Mouse (Mus musculus) midbrain, embryonic 15.5 days (tissue): Measurements from ENCODE around the gene Fam78a. TPM values are rescaled to one million over a fixed set of nuclear protein-coding genes. Genes with fewer than 3 reads are reported as not detected.

Source experiments
- ATAC-seq: fragments of 200-750 bp; cut with Nextera tagmentation; replicated peaks from 2 replicates; pipeline ENCODE4 v1.8.0; 2017; ENCODE audit warnings: moderate TSS enrichment
- H3K27ac ChIP-seq: fragments of 300-500 bp; sonication (generic); 2 replicates; pipeline ENCODE4 v1.5.1; 2015; ENCODE audit warnings: mild to moderate bottlenecking, inconsistent platforms
- H3K27me3 ChIP-seq: fragments of 300-500 bp; sonication (generic); replicated peaks from 2 replicates; pipeline ENCODE4 v1.6.1; 2015; ENCODE audit warnings: inconsistent platforms
- H3K36me3 ChIP-seq: fragments of 300-500 bp; sonication (generic); replicated peaks from 2 replicates; pipeline ENCODE4 v1.6.1; 2015; ENCODE audit warnings: inconsistent platforms
- H3K4me1 ChIP-seq: fragments of 300-500 bp; sonication (generic); 2 replicates; pipeline ENCODE4 v1.6.1; 2015; ENCODE audit warnings: inconsistent platforms
- H3K4me2 ChIP-seq: fragments of 300-500 bp; sonication (generic); 2 replicates; pipeline ENCODE4 v1.6.1; 2015; ENCODE audit warnings: inconsistent platforms, mild to moderate bottlenecking, moderate library complexity
- H3K4me3 ChIP-seq: fragments of 300-500 bp; sonication (generic); 2 replicates; pipeline ENCODE4 v1.5.1; 2015; ENCODE audit warnings: mild to moderate bottlenecking, inconsistent platforms
- H3K9ac ChIP-seq: fragments of 300-500 bp; sonication (generic); 2 replicates; pipeline ENCODE4 v1.6.1; 2015; ENCODE audit warnings: mild to moderate bottlenecking, inconsistent platforms
- H3K9me3 ChIP-seq: fragments of 300-500 bp; sonication (generic); 2 replicates; pipeline ENCODE4 v1.6.1; 2016; ENCODE audit warnings: inconsistent platforms
- WGBS: fragments of 180-500 bp; shearing (Covaris S2); methylation state at CpG from one replicate; pipeline ENCODE4 v1.1.7; 2015; ENCODE audit warnings: mixed read lengths; 5-methylcytosine and 5-hydroxymethylcytosine counted together
- polyA plus RNA-seq: library from polyadenylated mRNA; unstranded; fragments of >200 nt; fragmentation: Nextera tagmentation; extraction: Ambion mirVana; gene quantifications from 2 replicates; pipeline ENCODE4 v1.2.1, GENCODE M21; 2015

Gene Fam78a
- 0.65 and 0.80 TPM in 2 replicates for polyA plus RNA-seq

DNA sequence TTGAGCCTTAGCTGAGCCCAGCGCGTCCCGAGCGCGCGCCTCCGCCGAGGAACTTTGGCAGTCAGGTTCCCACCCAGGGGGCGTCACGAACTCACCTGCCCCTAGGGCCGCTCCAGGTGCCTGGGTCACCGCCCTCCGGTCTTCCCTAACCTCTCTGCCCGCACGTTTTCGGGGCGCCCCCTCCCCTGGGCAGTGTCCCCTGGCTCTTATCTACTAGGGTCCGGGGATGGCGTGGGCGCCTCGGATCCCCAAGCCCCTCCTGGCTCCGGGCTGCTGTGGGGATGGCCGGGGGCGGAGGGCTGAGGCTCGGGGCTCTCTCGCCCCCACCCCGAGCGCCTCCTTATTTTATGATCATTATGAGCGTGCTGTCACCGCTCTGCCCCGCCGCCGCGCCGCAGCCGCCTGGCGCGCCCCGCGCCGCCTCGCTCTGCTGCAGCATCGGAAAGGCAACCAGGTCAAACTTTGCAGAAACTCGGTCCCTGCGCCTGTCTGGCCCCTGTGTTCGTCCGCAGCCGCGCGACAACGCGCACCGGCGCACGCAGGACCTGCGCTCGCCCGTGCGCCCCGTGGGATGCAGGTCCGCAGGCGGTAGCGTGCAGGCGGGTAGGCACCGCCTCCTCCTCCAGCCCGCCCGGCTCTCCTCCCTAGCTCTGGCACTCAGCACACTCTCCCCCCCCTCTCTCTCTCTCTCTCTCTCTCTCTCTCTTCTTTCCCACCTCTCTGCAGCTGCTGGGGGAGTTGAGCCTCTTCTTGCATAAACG, at the start of gene Fam78a:
TSS of gene Fam78a (minus strand) at position 747 of the 761 bp plus-strand sequence.
- Histone ChIP-seq H3K9ac (peak within 1 kb of the TSS; percentile 61), H3K4me3 (peak within 1 kb of the TSS; percentile 84), H3K36me3 (no peaks in the 10 kb centered on the region), H3K4me1 (peaks cover 21% of the 10 kb centered on the region), H3K27ac (no peak within 1 kb of the TSS), H3K27me3 (peaks cover 68% of the 10 kb centered on the region), H3K4me2 (peak within 1 kb of the TSS; percentile 100), H3K9me3 (no peaks in the 10 kb centered on the region)
- peak; percentile 77 for ATAC-seq
- 1% methylated on average over 68 of the region's 68 CpGs for WGBS

DNA sequence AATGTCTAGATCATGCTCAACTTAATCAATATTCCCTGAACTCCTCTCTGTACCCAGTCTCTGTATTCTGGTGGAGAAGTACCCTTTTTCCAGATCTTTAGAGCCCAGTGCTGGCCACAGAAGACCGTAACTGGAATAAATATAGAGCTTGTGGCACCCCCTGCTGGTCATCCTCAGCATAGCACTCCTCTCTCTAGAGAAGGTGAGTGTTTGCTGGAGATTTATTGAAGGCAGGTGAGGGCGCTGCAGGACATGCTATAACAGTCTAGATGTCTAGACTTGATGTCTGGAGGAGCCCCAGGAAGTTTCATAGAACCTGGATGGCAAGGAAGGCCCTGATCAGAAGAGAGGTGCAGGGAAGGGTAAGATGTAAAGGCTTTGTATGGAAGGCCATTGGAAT, 49.4 kb upstream of the Fam78a start:
- Histone ChIP-seq H3K4me3 (no peak overlapping the region), H3K36me3 (no peaks in the 10 kb centered on the region), H3K4me1 (peaks cover 14% of the 10 kb centered on the region), H3K9ac (no peak overlapping the region), H3K27me3 (no peaks in the 10 kb centered on the region), H3K4me2 (no peak overlapping the region), H3K9me3 (no peaks in the 10 kb centered on the region), H3K27ac (no peak overlapping the region)
- WGBS = 8% methylated on average over 2 of the region's 2 CpGs
- no peak for ATAC-seq

DNA sequence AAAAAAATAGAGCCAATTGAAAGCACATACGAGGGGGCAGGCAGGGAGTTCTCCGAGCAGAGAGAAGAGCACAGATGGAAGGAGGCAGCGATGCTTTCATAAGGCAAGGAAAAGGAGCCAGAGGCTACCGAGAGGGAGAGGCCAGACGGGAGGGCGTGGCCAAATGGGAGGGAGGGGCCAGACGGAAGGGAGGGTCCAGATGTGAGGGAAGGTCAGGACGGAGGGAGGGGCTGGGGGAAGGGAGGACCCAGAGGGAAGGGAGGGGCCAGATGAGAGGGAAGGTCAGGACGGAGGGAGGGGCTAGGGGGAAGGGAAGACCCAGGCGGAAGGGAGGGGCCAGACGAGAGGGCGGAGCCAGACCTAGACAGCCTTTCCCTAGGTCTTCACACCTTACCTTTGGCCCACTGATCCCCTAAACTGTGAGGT, 47.9 kb upstream of the Fam78a start:
- Histone ChIP-seq H3K36me3 (no peaks in the 10 kb centered on the region), H3K4me1 (peaks cover 9% of the 10 kb centered on the region), H3K27ac (no peak overlapping the region), H3K27me3 (no peaks in the 10 kb centered on the region), H3K9ac (no peak overlapping the region), H3K4me2 (no peak overlapping the region), H3K9me3 (no peaks in the 10 kb centered on the region), H3K4me3 (no peak overlapping the region)
- 4% methylated on average over 12 of the region's 12 CpGs for WGBS
- ATAC-seq = no peak

DNA sequence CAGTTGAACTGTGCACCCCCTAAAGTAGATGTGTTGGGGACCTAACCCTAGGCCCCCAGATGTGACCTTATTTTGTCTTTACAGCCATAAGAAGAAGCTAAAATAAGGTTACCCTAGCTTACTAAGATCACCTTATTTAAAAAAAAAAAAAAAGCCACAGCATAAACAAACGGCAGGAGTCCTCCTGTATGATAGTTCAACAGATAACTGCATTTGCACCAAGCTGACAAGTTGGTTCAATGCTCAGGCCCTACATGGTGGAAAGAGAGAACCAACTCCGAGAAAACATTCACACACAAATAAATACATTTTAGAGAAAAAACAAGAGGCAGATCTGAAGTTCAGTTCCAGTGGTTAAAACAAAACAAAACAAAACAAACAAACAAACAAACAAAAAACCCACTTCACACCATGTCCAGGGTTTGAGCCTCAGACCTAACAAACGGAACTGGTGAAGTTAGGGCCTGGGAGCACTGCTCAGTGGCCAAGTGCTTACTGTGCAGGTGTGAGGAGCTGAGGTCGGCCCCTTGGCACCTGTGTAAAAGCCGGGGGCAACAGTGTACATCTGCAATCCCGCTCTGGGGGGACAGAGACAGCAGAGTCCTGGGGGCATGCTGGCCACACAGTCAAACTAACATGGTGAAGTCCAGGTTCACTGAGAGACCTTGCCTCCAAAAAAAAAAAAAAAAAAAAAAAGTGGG, 47.4 kb upstream of the Fam78a start:
- H3K4me2 ChIP-seq = no peak overlapping the region
- ATAC-seq = no peak
- no peak overlapping the region for H3K4me3 ChIP-seq
- WGBS = 68% methylated on average over 6 of the region's 6 CpGs
- H3K9me3 ChIP-seq = no peaks in the 10 kb centered on the region
- H3K9ac ChIP-seq = no peak overlapping the region
- no peaks in the 10 kb centered on the region for H3K36me3 ChIP-seq
- peaks cover 5% of the 10 kb centered on the region for H3K4me1 ChIP-seq
- no peaks in the 10 kb centered on the region for H3K27me3 ChIP-seq
- no peak overlapping the region for H3K27ac ChIP-seq

DNA sequence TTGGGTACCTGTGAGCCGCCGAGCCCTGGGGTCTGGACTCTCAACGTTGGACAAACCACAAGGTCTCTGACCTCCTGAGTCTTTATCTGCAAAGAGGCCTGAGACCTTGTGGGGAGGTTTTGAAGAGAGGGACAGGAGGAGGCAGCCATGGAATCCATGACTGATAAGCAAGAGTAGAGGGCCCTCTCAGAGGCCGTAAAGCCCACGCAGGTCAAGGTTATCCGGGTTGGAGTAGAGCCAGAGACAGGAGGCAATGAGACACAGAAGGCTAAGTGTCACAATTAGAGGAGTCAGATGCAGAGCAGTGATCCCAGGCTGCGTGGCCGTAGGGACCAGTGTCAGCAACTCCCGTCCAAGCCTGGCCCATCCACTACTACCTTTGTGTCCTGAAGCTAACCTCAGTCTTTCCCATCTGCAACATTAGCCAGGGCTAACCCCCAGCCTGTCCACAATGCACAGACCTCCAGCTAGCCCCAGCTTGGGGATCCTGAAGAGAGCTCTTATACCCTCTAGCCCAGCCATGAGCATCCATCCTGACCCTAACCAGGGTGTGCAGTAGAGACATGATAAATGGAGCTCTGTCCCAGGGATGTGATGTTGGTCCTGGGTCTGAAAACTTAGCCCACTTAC, 46.7 kb upstream of the Fam78a start:
- Histone ChIP-seq H3K27ac (no peak overlapping the region), H3K9ac (no peak overlapping the region), H3K4me2 (no peak overlapping the region), H3K4me3 (no peak overlapping the region), H3K4me1 (0 out of 2 replicates have a peak, but pooled peaks cover 3% of the 10 kb centered on the region), H3K9me3 (no peaks in the 10 kb centered on the region), H3K36me3 (no peaks in the 10 kb centered on the region), H3K27me3 (no peaks in the 10 kb centered on the region)
- no peak for ATAC-seq
- WGBS = 86% methylated on average over 9 of the region's 9 CpGs

DNA sequence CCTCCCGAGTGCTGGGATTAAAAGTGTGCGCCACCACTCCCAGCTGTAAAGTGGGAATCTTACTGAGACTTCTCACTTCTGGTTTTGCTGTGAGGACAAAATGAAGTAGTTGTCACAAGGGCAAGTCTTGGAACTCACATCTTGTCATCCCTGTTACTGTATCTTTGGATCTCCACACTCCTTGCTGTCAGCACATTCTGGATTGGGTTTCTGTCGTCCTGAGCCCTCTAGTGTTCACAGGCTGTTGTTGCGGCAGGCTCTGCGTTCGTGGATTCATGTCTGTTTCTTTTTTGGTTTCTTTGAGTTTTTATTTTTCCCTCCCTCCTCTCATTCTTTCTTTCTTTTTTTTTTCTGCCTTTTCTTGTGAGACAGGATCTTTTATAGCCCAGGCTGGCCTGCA, 45.8 kb upstream of the Fam78a start:
- WGBS = 32% methylated on average over 6 of the region's 6 CpGs
- ATAC-seq = no peak
- H3K27me3 ChIP-seq = no peaks in the 10 kb centered on the region

DNA sequence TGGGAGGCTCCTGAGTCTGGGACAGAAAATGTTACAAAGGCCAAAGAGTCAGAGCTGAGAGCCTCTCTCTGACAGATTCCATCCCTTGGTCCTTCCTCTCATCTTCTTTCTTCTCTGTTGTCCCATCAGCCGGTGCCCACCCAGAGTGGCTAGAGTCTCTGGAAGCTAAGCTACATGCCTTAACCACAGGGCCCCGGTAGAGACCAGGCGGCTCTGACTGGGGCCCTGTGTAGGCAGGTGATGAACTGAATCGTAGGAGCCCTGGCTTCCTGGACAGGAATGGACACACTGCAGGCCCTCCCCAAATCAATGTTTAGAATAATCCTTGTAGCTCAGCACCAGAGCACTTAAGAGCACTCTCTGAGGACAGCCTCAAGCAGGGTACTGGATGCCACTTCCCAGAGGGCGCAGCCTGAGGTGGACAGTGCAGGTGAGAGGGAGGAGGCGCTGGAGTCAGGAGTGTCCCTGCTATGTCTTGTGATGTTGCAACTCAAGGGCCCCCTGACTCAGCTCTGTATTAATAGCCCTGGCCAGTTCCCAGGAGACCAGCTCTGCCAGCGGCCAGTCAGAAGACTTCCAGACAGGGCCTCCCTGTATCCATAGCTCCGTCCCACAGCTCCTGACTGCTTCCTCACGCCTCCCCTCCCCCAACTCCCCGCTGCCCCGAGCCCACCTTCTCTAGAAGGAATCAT, 44.9 kb upstream of the Fam78a start:
- no peak overlapping the region for H3K4me2 ChIP-seq
- no peak overlapping the region for H3K27ac ChIP-seq
- H3K9me3 ChIP-seq = no peaks in the 10 kb centered on the region
- H3K27me3 ChIP-seq = no peaks in the 10 kb centered on the region
- ATAC-seq = no peak
- H3K36me3 ChIP-seq = no peaks in the 10 kb centered on the region
- 64% methylated on average over 11 of the region's 11 CpGs for WGBS
- 0 out of 2 replicates have a peak, but pooled peaks cover 3% of the 10 kb centered on the region for H3K4me1 ChIP-seq
- H3K9ac ChIP-seq = no peak overlapping the region
- H3K4me3 ChIP-seq = no peak overlapping the region

More for the DNA sequence above, 45.8 kb upstream of the Fam78a start:
- Histone ChIP-seq H3K4me2 (no peak overlapping the region), H3K27ac (no peak overlapping the region), H3K9me3 (no peaks in the 10 kb centered on the region), H3K4me3 (no peak overlapping the region), H3K36me3 (no peaks in the 10 kb centered on the region), H3K9ac (no peak overlapping the region), H3K4me1 (0 out of 2 replicates have a peak, but pooled peaks cover 3% of the 10 kb centered on the region)

DNA sequence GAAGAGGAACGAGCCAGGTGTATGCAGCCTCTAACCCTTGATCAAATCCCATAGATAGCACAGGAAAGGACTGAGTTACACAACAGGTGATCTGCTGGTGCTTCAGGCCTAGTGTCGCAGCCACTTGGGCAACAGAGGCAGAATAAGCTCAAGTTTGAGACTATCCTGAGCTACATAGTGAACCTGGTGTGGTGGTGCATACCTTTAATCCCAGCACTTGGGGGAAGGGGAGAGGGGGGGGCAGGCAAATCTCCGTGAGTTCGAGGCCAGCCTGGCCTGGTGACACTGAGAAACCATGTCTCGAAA, 43.8 kb upstream of the Fam78a start:
- no peaks in the 10 kb centered on the region for H3K27me3 ChIP-seq
- no peaks in the 10 kb centered on the region for H3K9me3 ChIP-seq
- WGBS = 84% methylated on average over 5 of the region's 5 CpGs
- no peaks in the 10 kb centered on the region for H3K36me3 ChIP-seq
- no peak for ATAC-seq
- H3K4me2 ChIP-seq = no peak overlapping the region
- no peak overlapping the region for H3K4me3 ChIP-seq
- H3K9ac ChIP-seq = no peak overlapping the region
- 0 out of 2 replicates have a peak, but pooled peaks cover 3% of the 10 kb centered on the region for H3K4me1 ChIP-seq
- no peak overlapping the region for H3K27ac ChIP-seq

DNA sequence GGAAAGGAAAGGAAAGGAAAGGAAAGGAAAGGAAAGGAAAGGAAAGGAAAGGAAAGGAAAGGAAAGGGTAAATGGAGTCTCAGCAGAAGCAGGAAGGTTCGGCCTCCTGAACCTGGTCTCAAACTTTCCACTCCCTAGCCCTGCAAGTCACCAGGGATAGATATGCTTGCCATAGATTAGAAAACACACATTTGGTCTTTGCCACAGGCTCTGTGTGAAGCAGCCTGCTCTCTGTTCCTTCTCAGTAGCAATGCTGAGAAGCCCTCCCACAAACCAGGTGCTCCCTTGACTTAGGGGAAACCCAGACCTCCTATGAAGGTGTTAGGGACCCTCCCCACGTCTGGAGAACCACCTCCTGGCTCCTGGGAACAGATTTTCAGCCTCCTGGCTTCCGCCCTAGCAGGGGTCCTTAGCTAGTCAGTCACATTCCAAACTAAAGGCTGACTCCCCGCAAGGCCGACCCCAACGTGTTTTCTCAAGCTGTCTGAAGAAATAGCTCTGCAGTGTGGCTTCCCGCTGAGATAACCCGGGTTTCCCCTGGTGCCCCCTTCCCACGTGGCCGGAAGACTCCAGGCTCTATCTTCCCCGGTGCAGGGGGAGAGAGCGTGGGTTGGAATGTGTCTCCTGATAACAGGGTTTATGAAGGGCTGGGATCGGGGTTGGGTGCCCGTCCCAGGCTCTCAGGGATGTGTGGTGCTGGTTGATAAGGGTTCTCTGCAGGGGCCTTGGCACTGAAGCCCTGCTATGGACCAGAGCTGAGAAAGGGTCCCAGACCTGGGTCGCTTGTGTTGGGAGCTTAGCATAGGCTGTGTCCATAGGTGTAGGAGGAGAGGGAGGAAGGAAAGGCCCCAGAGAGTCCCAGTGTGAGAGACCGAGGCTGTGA, 43.2 kb upstream of the Fam78a start:
- no peak for ATAC-seq
- WGBS = 28% methylated on average over 16 of the region's 16 CpGs
- H3K27me3 ChIP-seq = no peaks in the 10 kb centered on the region
- H3K9me3 ChIP-seq = no peaks in the 10 kb centered on the region
- H3K27ac ChIP-seq = no peak overlapping the region
- H3K9ac ChIP-seq = no peak overlapping the region
- H3K4me1 ChIP-seq = 0 out of 2 replicates have a peak, but pooled peaks cover 3% of the 10 kb centered on the region
- H3K36me3 ChIP-seq = no peaks in the 10 kb centered on the region
- no peak overlapping the region for H3K4me2 ChIP-seq
- no peak overlapping the region for H3K4me3 ChIP-seq

DNA sequence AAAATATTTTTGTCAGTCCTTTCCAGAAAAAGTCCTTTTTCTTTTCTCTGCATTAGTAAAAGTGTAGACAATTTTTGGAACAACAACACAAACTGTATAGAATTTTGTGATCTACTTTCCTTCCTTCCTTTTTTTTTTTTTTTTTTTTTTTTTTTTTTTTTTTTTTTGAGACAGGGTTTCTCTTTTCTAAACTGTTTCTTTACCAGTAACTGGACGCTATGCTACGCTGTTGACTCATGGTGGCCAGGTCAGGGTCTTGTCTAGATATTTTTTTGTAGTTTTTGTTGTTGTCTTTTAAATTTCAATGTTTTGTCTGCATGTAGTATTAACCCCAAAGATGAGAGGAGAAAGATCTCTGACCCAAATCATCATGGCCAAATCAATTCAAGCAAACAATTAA, 37.1 kb upstream of the Fam78a start:
- Histone ChIP-seq H3K9me3 (no peaks in the 10 kb centered on the region), H3K4me3 (no peak overlapping the region), H3K9ac (no peak overlapping the region), H3K27me3 (no peaks in the 10 kb centered on the region), H3K4me2 (no peak overlapping the region), H3K27ac (no peak overlapping the region), H3K36me3 (no peaks in the 10 kb centered on the region), H3K4me1 (no peaks in the 10 kb centered on the region)
- 68% methylated on average over 2 of the region's 2 CpGs for WGBS
- ATAC-seq = no peak

DNA sequence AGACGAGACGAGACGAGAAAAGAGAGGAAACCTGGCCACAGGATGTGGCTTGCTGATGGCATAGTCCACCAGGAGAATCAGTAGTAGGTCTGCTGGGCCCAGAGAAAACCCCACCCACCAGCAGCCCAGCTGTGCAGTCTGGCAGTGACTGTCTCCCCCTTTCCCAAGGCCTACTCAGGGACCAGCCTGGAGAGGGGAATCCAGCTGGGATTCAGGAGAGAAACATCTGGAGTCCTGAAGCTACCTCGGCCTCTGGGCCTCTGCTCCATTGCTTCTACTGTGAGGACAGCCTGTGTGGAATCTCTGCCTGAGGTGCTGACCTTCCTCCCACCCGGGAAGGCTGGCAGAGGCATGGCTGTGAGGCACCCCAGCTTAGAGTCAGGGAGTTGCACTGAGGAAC, 36.5 kb upstream of the Fam78a start:
- Histone ChIP-seq H3K36me3 (no peaks in the 10 kb centered on the region), H3K9ac (no peak overlapping the region), H3K9me3 (no peaks in the 10 kb centered on the region), H3K4me3 (no peak overlapping the region), H3K4me2 (no peak overlapping the region), H3K4me1 (no peaks in the 10 kb centered on the region), H3K27me3 (no peaks in the 10 kb centered on the region), H3K27ac (no peak overlapping the region)
- ATAC-seq = no peak
- WGBS = 72% methylated on average over 5 of the region's 5 CpGs
